Mouse (Mus musculus) adrenal gland, postnatal 25 days (tissue): ENCODE data around the gene Comt. TPM values are rescaled to one million over a fixed set of nuclear protein-coding genes. Genes with fewer than 3 reads are reported as not detected.

Source experiments
- DNase-seq: peaks from one replicate; pipeline ENCODE4 v3.0.0; 2021; ENCODE audit warnings: mixed read lengths
- total RNA-seq: library from RNA; stranded (reverse); gene quantifications from 2 replicates; pipeline ENCODE4 v1.2.3, GENCODE M21; 2021

Comt gene
- total RNA-seq, 1 experiment from 2014 or later = 150 TPM

DNA sequence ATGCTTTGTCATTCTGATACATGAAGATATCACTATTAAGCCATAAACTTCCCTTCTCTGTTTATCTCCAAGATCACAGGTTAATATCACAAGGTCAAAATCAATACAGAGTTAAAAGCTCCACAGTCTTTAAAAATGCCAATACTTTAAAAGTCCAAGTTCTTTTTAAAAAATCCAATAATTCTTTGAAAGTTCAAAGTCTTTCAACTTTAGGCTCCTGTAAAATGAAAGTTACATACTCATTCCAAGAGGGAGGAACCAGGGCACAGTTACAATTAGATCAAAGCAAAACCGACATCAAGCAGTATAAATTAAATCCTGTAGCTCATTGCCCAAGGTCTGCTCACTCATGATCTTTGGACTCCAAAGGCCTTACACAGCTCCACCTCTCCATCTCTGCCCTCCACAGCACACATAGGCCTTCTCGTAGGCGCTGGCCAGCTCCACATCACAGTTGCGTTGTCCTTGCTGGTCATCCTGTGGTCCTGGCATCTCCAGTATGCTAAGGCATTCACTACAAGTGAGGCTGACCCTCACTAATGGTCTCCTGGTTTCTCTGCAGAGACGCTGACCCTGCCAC lies 6.8 kb upstream of the Comt start:
- no peak for DNase-seq

- DNase-seq = no peak
Measured at GRCm38 (mm10) chr16:18430641-18431212, 4.1 kb upstream of the Comt start.

- DNase-seq = no peak
Measured at GRCm38 (mm10) chr16:18429641-18430040, 3.0 kb upstream of the Comt start.

- DNase-seq = no peak
Measured at GRCm38 (mm10) chr16:18428516-18429042, 1.9 kb upstream of the Comt start.

GRCm38 (mm10) chr16:18428011-18428515 lies 1.4 kb upstream of the Comt start:
- DNase-seq = no peak

DNA sequence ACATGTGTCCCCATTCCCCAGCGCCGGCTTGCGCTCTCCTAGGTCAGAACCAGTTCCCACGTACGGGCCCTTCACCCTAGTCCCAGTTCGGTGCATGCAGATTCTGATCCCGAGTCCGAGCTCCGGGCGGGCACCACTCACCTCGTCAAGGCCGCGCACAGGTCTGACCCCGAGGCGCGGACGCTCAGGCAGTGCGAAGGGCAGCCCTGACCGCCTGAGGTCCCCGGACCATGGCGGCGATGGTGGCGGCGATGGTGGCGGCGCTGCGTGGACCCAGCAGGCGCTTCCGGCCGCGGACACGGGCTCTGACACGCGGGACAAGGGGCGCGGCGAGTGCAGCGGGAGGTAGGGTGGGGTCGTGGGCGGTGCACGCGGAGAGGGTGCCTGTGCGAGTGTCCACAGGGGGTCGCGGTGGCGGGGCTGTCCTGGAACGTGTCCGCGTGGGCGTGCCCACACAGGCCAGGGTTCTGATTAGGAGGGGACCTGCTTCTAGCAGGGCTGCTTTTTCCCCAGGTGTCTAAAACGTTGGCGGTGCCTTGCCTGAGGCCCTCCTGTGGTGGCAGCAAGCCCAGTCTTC lies 349 bp downstream of the Comt start, which contains the start of gene Txnrd2:
Gene Txnrd2, plus strand, starts transcription at position 170 of the 577 bp plus-strand sequence.
- DNase-seq = peak; percentile 83

DNA sequence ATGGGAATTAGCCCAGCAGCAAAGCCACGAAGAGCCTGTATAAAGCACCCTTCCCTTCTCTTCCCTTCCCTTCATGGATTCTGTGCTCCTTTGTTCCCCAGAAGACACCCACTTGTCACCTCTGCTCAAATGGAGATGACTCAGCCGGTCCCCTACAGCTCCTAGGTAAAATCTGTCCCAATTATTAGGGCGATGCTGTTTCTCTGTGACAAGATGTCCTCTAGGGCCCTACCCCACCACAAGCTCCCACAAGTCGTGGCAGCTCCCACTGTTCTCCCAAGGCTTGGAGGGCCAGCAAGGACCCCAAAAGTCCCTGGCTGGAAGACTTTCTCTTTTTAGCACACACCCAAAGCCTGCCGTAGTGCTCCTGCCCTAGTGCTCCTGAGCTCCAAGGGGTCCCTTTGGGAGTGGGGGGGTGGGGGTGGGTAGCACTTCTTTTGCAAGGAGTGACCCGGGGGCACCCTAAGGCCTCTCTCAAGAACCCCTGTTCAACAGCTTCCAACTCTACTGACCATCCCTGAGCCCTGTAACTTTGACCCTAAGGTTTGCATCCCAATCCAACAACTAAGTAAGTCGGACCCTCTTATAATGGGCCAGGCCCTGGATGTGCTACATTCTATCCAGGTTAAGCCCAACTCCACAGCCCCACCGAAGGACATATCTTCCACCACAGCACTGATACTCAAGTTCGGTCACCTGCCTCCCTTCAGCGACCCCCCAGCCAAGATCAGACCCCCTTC lies 1.0 kb downstream of the Comt start:
- no peak for DNase-seq

GRCm38 (mm10) chr16:18424364-18425045 lies 2.1 kb downstream of the Comt start:
- no peak for DNase-seq

DNA sequence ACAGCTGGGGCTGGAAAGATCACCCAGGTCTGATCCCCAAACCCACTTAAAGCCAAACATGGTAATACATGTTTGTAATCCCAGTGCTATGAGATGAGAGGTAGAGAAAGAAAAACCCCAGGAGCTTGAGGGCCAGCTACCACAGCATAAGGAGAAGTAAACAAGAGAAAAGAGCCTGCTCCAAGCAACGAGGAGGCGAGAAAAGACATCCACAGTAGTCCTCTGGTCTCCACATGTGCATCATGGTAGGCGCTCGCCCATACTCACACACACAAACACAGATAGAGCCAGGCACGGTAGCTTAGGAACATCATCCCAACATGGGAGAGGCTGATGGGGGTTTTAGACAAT lies 2.8 kb downstream of the Comt start:
- no peak for DNase-seq

DNA sequence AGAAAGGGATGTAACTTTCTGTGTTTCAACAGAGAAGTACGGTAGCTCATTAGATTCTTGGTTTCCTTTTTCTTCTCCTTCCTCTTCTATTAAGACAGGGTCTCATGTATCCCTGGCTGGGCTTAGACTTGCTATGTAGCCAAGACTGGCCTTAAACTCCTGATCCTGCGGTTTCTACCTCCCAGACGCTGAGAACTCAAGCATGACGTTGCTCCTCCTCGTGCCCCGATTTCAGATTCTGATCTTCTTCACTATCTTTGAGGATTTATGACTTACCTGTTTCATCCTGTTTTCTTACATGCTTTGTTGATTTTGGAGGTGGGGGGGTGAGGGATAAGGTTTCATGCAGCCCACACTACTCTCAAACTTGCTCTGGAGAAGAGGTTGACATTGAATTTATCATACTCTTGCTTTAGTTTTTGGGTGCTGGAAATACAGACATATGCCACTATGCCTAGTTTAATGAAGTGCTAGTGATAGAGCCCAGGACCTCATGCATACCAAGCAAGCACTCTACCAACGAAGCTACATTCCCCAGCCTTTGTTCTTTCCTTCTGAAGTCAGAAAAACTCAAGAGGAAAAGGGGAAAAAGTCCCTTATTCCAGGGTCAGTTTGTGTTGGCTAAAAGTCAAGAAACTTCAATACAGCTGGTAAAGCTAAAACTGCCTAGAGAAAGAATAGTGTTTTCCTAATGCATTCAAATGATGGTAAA lies 3.3 kb downstream of the Comt start:
- DNase-seq = no peak

DNA sequence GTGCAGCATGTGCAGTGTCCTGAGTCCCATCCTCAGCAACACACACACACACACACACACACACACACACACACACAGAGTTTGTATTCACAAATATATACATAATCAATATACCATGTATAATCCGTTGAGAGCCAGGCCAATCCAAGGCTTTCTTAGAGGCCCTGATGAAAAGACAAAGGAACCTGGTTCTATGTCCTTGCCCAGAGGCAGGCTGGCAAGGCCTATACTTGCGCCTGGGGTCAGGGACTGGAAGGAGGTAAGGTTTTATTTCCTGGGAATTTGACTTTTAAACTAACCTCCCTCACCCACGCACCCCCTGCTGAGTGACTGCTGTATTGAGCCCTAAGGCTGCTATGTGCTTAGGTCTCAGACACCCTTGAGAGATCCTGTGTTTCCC lies 6.1 kb downstream of the Comt start:
- DNase-seq = no peak

DNA sequence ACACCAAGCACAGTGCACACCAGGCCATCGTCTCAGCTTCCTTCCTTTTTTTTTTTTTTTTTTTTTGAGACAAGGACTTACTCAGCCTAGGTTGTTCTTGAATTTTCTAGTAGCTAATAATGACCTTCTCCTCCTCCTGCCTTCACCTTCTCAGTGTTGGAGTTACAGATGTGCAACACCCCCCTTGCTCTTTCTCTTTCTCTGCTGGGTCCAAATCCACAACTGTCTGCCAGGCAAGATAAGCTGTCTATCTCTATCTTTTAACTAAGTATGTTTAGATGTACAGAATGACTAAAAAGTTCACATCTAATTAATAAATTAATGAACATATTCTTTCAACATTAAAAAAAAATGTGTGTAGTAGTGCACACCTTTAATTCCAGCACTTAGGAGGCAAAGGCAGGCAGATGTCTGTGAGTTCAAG lies 7.0 kb downstream of the Comt start:
- DNase-seq = no peak

GRCm38 (mm10) chr16:18418756-18419602 lies 7.7 kb downstream of the Comt start:
- no peak for DNase-seq

- no peak for DNase-seq
Measured at GRCm38 (mm10) chr16:18417491-18417890, 9.2 kb downstream of the Comt start.

GRCm38 (mm10) chr16:18416837-18417236 lies 9.8 kb downstream of the Comt start:
- no peak for DNase-seq

- peak; percentile 33 for DNase-seq
Measured at GRCm38 (mm10) chr16:18416094-18416761, 10.4 kb downstream of the Comt start.

GRCm38 (mm10) chr16:18413032-18413816 lies 13.4 kb downstream of the Comt start:
- no peak for DNase-seq

DNA sequence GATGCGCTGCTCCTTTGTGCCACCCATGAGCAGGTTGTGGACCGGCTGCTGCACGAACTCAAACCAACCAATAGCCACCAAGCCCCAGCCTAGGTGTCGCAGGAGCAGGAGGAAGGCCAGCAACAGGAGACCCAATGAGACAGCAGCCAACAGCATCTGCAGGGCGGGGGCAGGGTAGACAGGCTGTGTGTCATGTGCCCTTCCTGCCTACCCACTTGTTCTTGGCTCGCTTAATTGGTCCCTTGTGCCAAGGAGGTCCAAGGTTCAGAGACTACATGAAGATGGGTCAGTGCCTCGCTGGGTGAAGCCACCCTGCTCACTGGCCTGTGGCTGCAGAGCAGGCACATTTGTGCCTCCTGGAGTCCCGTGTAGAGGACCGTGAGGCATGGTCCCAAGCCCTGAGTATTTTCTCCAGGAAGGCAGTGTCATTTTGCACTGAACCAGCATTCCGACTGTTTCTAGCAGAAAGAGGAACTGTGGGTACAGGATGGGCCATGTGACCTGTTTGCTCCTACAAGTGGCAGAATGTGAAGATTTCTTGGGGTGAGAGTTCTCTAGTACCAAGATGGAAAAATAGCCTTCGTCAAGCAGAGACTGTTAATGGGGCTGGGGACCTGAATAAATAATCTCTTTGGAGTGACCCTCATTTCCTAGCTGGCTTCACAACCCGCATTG lies 14.7 kb downstream of the Comt start:
- peak; percentile 77 for DNase-seq
